Mouse (Mus musculus): ENCODE measurements around the gene Klhl42. TPM values are rescaled to one million over a fixed set of nuclear protein-coding genes. Genes with fewer than 3 reads are reported as not detected.

Klhl42 gene
- polyA plus RNA-seq, 1 experiment, result 4.6 TPM

DNA sequence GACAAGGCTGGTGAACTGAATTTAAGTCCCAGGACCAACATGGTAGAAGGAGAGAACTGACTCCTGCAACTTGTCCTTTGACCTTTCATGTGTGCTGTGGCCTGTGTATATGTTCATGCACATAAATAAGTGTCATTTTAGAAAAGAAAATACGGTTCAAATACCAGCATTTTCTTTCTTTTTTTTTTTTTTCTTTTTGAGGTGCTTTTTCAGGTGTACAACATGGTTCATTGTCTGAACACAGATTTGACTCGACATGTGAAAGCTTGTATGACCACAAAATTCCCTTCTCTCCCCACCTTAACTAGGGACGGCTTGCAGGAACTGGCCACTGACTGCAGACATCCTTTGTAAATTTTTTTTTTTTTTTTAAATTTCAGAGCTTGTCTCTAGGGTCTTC, 5.8 kb downstream of the Klhl42 start:
- Histone ChIP-seq H3ac (ENCODE audit: control insufficient read depth, insufficient read length, low read depth) (no peak overlapping the region), H3K4me3 (ENCODE audit: insufficient read depth, poor library complexity, severe bottlenecking) (no peak overlapping the region), H3K79me3 (ENCODE audit: low read depth) (peaks cover 55% of the 10 kb centered on the region), H3K27me3 (ENCODE audit: control insufficient read depth, insufficient read depth, insufficient read length) (no peaks in the 10 kb centered on the region), H3K79me2 (ENCODE audit: control insufficient read depth, insufficient read depth) (peaks cover 93% of the 10 kb centered on the region), H3K36me3 (ENCODE audit: control insufficient read depth, insufficient read depth) (peaks cover 10% of the 10 kb centered on the region)
- TF ChIP-seq CTCF (IDR thresholded peaks at IDR 0.05; ENCODE audit: control insufficient read depth, insufficient read depth, insufficient read length) (no peak), CEBPB (IDR thresholded peaks at IDR 0.05; ENCODE audit: low read depth) (no peak), MYOD1 (IDR thresholded peaks at IDR 0.05; ENCODE audit: control insufficient read depth, insufficient read length, low read depth) (no peak), USF1 (IDR thresholded peaks at IDR 0.05; ENCODE audit: low read depth) (no peak), MYOG (IDR thresholded peaks at IDR 0.05; ENCODE audit: control insufficient read depth, extremely low read depth, insufficient read length) (no peak), FOSL1 (IDR thresholded peaks at IDR 0.05; ENCODE audit: insufficient read depth, low read length, poor library complexity, severe bottlenecking) (no peak), MAX (IDR thresholded peaks at IDR 0.05) (no peak)

DNA sequence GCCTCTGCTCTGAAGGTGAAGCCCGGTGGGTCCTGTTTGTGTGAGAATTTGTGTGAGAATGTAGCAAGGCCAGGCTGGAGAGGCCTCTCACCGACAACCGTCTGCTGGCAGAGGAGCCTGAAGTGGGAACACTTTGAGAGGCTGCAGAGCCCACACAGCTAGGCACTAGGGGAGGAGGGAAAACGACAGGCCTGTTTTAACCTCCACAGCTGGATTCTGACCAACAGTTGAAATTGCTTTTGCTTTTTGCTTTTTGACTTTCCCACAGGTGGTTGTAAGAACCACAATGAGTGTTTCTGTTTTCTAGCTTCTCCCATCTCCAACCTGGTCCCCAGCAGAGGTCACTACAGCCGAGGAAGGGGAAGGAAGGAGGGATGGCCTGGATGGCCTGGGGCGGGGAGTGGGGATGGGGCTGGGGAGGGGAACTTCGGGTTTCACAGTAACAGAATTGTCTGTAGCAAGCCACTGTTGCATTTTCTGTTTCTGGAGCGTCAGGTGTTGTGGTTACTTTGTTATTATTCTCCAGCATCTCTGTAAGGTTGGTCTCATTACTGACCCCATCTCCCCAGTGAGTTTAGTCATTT, 6.3 kb downstream of the Klhl42 start:
- Histone ChIP-seq H3K79me2 (ENCODE audit: control insufficient read depth, insufficient read depth) (peaks cover 88% of the 10 kb centered on the region), H3ac (ENCODE audit: control insufficient read depth, insufficient read length, low read depth) (no peak overlapping the region), H3K27me3 (ENCODE audit: control insufficient read depth, insufficient read depth, insufficient read length) (no peaks in the 10 kb centered on the region), H3K4me3 (ENCODE audit: insufficient read depth, poor library complexity, severe bottlenecking) (no peak overlapping the region), H3K36me3 (ENCODE audit: control insufficient read depth, insufficient read depth) (peaks cover 12% of the 10 kb centered on the region), H3K79me3 (ENCODE audit: low read depth) (peaks cover 50% of the 10 kb centered on the region)
- no peak for TF ChIP-seq CTCF (IDR thresholded peaks at IDR 0.05; ENCODE audit: control insufficient read depth, insufficient read depth, insufficient read length)
- no peak for TF ChIP-seq MAX (IDR thresholded peaks at IDR 0.05)
- no peak for TF ChIP-seq MYOD1 (IDR thresholded peaks at IDR 0.05; ENCODE audit: control insufficient read depth, insufficient read length, low read depth)
- TF ChIP-seq USF1 (IDR thresholded peaks at IDR 0.05; ENCODE audit: low read depth), result no peak
- no peak for TF ChIP-seq CEBPB (IDR thresholded peaks at IDR 0.05; ENCODE audit: low read depth)
- TF ChIP-seq FOSL1 (IDR thresholded peaks at IDR 0.05; ENCODE audit: insufficient read depth, low read length, poor library complexity, severe bottlenecking), result no peak

DNA sequence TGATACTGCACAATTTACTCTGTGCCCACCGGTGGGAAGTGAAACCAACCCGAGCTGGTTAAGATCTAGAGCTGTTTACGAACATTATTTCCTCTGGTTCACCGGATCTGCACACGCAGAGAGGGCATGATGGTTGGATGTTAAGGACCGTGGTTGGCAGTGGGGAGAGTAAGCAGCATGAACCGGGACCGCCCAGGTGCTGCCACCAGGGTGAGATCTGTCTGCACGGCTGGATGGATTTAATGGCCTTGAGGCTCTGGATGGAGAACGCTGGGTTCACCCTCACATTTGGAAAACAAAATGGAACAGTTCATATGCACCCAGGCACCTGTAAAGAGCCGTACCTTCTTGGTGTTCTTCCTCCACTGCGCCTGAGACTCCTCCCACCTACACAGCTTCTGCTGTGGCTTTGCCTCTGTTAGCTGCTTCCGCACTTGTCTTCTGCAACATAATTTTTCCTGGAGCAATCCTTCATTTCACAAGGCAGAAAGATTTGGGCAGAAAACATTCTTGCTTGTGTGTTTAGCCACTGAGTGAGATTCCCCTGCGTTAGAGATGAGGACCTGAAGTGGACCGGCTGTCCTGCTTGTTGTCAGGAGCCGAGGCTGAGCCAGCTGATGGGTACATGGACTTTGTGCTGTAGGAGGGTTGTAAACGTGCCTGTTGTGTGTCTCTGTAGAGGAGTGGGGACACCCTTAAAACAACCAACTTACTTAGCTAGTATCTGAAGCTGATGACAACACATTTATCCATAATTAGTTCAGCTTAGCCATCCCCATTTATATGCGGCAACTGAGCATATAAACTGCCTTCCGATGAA, 8.5 kb downstream of the Klhl42 start:
- H3K36me3 ChIP-seq (ENCODE audit: control insufficient read depth, insufficient read depth), result peaks cover 9% of the 10 kb centered on the region
- no peak overlapping the region for H3K4me3 ChIP-seq (ENCODE audit: insufficient read depth, poor library complexity, severe bottlenecking)
- peaks cover 31% of the 10 kb centered on the region for H3K79me3 ChIP-seq (ENCODE audit: low read depth)

DNA sequence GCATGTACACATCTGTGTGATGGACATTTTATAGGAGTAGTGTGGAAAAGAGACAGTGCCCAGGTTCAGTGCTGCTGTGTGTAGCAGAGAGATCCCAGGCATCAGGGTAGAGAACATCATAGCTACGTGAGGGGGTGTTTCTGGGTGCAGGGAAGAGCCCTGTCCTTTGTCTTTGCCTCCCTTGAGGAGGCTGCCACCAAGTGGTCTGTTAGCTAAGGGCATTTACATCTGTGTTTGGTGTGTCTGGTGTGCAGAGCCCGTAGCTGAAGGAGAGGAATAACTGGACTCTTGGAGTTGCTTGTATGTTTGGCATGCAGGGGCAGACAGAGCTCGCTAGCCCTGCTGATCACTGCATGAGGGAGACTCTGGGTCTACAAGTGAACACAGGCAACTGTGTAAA, 11.1 kb downstream of the Klhl42 start:
- H3K79me3 ChIP-seq (ENCODE audit: low read depth), result peaks cover 13% of the 10 kb centered on the region
- H3K79me2 ChIP-seq (ENCODE audit: control insufficient read depth, insufficient read depth), result peaks cover 40% of the 10 kb centered on the region
- peaks cover 18% of the 10 kb centered on the region for H3K36me3 ChIP-seq (ENCODE audit: control insufficient read depth, insufficient read depth)

More for the DNA sequence above, 8.5 kb downstream of the Klhl42 start:
- Histone ChIP-seq H3ac (ENCODE audit: control insufficient read depth, insufficient read length, low read depth) (no peak overlapping the region), H3K27me3 (ENCODE audit: control insufficient read depth, insufficient read depth, insufficient read length) (no peaks in the 10 kb centered on the region), H3K79me2 (ENCODE audit: control insufficient read depth, insufficient read depth) (peaks cover 65% of the 10 kb centered on the region)
- TF ChIP-seq FOSL1 (IDR thresholded peaks at IDR 0.05; ENCODE audit: insufficient read depth, low read length, poor library complexity, severe bottlenecking) (no peak), MYOD1 (IDR thresholded peaks at IDR 0.05; ENCODE audit: control insufficient read depth, insufficient read length, low read depth) (no peak), CTCF (IDR thresholded peaks at IDR 0.05; ENCODE audit: control insufficient read depth, insufficient read depth, insufficient read length) (no peak), MYOG (IDR thresholded peaks at IDR 0.05; ENCODE audit: control insufficient read depth, extremely low read depth, insufficient read length) (no peak)

DNA sequence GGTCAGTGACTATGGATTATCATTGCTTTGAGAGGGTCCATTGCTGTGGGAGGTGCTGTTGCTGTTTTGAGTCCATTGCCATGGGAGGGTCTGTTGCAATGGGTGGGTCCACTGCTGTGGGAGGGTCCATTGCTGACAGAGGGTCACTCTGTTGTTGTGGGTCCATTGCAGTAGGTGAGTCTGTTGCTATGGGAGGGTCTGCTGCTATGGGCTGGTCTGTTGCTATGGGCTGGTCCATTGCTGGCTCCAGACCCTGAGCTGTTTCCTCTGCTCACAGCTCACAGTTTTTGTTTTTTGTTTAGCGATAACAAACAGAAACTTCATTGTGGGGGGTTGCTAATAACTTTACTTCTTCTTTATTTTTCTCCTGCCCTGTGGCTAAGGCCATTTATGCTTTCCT, 14.3 kb downstream of the Klhl42 start:
- Histone ChIP-seq H3K36me3 (ENCODE audit: control insufficient read depth, insufficient read depth) (peaks cover 46% of the 10 kb centered on the region), H3K4me3 (ENCODE audit: insufficient read depth, poor library complexity, severe bottlenecking) (no peak overlapping the region), H3K27me3 (ENCODE audit: control insufficient read depth, insufficient read depth, insufficient read length) (no peaks in the 10 kb centered on the region), H3ac (ENCODE audit: control insufficient read depth, insufficient read length, low read depth) (no peak overlapping the region), H3K79me2 (ENCODE audit: control insufficient read depth, insufficient read depth) (peaks cover 9% of the 10 kb centered on the region), H3K79me3 (ENCODE audit: low read depth) (peaks cover 3% of the 10 kb centered on the region)
- TF ChIP-seq FOSL1 (IDR thresholded peaks at IDR 0.05; ENCODE audit: insufficient read depth, low read length, poor library complexity, severe bottlenecking) (no peak), CTCF (IDR thresholded peaks at IDR 0.05; ENCODE audit: control insufficient read depth, insufficient read depth, insufficient read length) (no peak), CEBPB (IDR thresholded peaks at IDR 0.05; ENCODE audit: low read depth) (no peak), MYOG (IDR thresholded peaks at IDR 0.05; ENCODE audit: control insufficient read depth, extremely low read depth, insufficient read length) (no peak), MYOD1 (IDR thresholded peaks at IDR 0.05; ENCODE audit: control insufficient read depth, insufficient read length, low read depth) (no peak), MAX (IDR thresholded peaks at IDR 0.05) (no peak), USF1 (IDR thresholded peaks at IDR 0.05; ENCODE audit: low read depth) (no peak)

More for the DNA sequence above, 11.1 kb downstream of the Klhl42 start:
- no peak overlapping the region for H3K4me3 ChIP-seq (ENCODE audit: insufficient read depth, poor library complexity, severe bottlenecking)
- no peaks in the 10 kb centered on the region for H3K27me3 ChIP-seq (ENCODE audit: control insufficient read depth, insufficient read depth, insufficient read length)
- H3ac ChIP-seq (ENCODE audit: control insufficient read depth, insufficient read length, low read depth), result no peak overlapping the region
- TF ChIP-seq MAX (IDR thresholded peaks at IDR 0.05), result no peak
- no peak for TF ChIP-seq MYOG (IDR thresholded peaks at IDR 0.05; ENCODE audit: control insufficient read depth, extremely low read depth, insufficient read length)
- TF ChIP-seq CTCF (IDR thresholded peaks at IDR 0.05; ENCODE audit: control insufficient read depth, insufficient read depth, insufficient read length), result no peak
- no peak for TF ChIP-seq FOSL1 (IDR thresholded peaks at IDR 0.05; ENCODE audit: insufficient read depth, low read length, poor library complexity, severe bottlenecking)
- TF ChIP-seq MYOD1 (IDR thresholded peaks at IDR 0.05; ENCODE audit: control insufficient read depth, insufficient read length, low read depth), result no peak
- no peak for TF ChIP-seq CEBPB (IDR thresholded peaks at IDR 0.05; ENCODE audit: low read depth)
- TF ChIP-seq USF1 (IDR thresholded peaks at IDR 0.05; ENCODE audit: low read depth), result no peak

Data from C2C12 (cell line).